Mouse (Mus musculus) heart, embryonic 12.5 days (tissue): Measurements from ENCODE around the gene Hist1h4k. TPM values are rescaled to one million over a fixed set of nuclear protein-coding genes. Genes with fewer than 3 reads are reported as not detected.
A peak's percentile ranks its signal among the peaks of the same experiment; 100 is the strongest.
"Not testable (repeated sequence)": the region's sequence is repeated elsewhere in the genome, so short reads cannot be mapped to it uniquely, and the experiment has no call there.

Experiments
- ATAC-seq: fragments of 200-750 bp; cut with Nextera tagmentation; 2 replicates; pipeline ENCODE4 v1.8.0; 2017; ENCODE audit warnings: moderate TSS enrichment, moderate library complexity; ENCODE audit not compliant: insufficient number of reproducible peaks, low FRiP score
- H3K27ac ChIP-seq: fragments of 300-500 bp; sonication (generic); 2 replicates; pipeline ENCODE4 v1.5.1; 2016; ENCODE audit warnings: mild to moderate bottlenecking, moderate library complexity; ENCODE audit not compliant: poor library complexity, severe bottlenecking
- H3K27me3 ChIP-seq: fragments of 300-500 bp; sonication (generic); replicated peaks from 2 replicates; pipeline ENCODE4 v1.6.1; 2016; ENCODE audit warnings: mild to moderate bottlenecking, moderate library complexity
- H3K36me3 ChIP-seq: fragments of 300-500 bp; sonication (generic); 2 replicates; pipeline ENCODE4 v1.6.1; 2016; ENCODE audit warnings: mild to moderate bottlenecking, moderate library complexity
- H3K4me1 ChIP-seq: fragments of 300-500 bp; sonication (generic); replicated peaks from 2 replicates; pipeline ENCODE4 v1.6.1; 2016; ENCODE audit warnings: mild to moderate bottlenecking
- H3K4me2 ChIP-seq: fragments of 300-500 bp; sonication (generic); 2 replicates; pipeline ENCODE4 v1.6.1; 2016; ENCODE audit warnings: mild to moderate bottlenecking, moderate library complexity
- H3K4me3 ChIP-seq: fragments of 300-500 bp; sonication (generic); 2 replicates; pipeline ENCODE4 v1.5.1; 2016; ENCODE audit warnings: mild to moderate bottlenecking
- H3K9ac ChIP-seq: fragments of 300-500 bp; sonication (generic); 2 replicates; pipeline ENCODE4 v1.6.1; 2016; ENCODE audit warnings: mild to moderate bottlenecking, moderate library complexity
- H3K9me3 ChIP-seq: fragments of 300-500 bp; sonication (generic); replicated peaks from 2 replicates; pipeline ENCODE4 v1.6.1; 2016; ENCODE audit warnings: mild to moderate bottlenecking, moderate library complexity
- WGBS: fragments of 180-500 bp; shearing (Covaris S2); methylation state at CpG from one replicate; pipeline ENCODE4 v1.1.7; 2016; 5-methylcytosine and 5-hydroxymethylcytosine counted together
- polyA plus RNA-seq: library from polyadenylated mRNA; unstranded; fragments of >200 nt; fragmentation: Nextera tagmentation; extraction: Ambion mirVana; gene quantifications from 2 replicates; pipeline ENCODE4 v1.2.1, GENCODE M21; 2016

The Hist1h4k gene
- polyA plus RNA-seq, 1 experiment from 2014 or later, result 0.80 TPM

DNA sequence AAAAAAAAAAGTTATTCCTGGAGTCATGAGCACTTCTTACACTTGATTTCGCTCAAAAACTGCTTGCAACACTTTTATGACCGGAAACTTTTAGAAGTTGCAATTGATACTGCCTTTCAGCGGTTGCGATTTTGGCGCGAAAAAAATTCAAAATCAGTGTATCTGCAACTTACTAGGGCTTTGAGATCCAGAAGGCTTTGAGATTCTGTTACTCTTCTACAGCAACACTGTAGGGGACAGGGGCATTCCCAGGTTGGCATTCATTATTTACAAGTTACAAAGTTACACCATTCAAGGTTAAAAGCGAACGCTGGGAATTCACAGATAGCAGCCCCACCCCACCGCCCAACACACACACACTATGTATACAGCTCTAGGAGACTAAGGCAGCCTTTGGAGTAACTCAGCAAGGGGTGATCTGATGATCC, 33.4 kb upstream of the Hist1h4k start:
- WGBS, result 3% methylated on average over 9 of the region's 9 CpGs
- Histone ChIP-seq H3K27me3 (no peaks in the 10 kb centered on the region), H3K27ac (peak overlapping the region; percentile 85), H3K9me3 (no peaks in the 10 kb centered on the region), H3K4me1 (peaks cover 33% of the 10 kb centered on the region), H3K36me3 (no peaks in the 10 kb centered on the region), H3K4me2 (peak overlapping the region; percentile 66), H3K4me3 (peak overlapping the region; percentile 37), H3K9ac (peak overlapping the region; percentile 64)
- ATAC-seq, result no peak

DNA sequence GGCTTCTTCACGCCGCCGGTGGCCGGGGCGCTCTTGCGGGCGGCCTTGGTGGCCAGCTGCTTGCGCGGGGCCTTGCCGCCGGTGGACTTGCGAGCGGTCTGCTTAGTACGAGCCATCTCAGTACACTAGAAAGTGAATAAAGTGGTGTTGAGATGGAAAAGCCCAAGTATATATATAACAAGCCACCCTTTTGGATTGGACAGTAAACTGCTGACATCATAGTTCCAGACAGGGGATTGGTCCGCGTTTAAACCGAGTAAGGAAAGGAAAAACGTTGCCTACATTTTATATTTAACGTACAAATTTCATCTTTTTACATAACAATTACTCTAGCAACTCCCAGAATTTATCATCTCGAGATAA, 32.9 kb upstream of the Hist1h4k start, which contains the start of gene Hist1h3i:
Gene Hist1h3i (minus strand): TSS at position 116 of the 363 bp plus-strand sequence.
- Histone ChIP-seq H3K4me3 (peak within 1 kb of the TSS; percentile 53), H3K4me2 (peak within 1 kb of the TSS; percentile 89), H3K27me3 (no peaks in the 10 kb centered on the region), H3K9ac (peak within 1 kb of the TSS; percentile 86), H3K9me3 (no peaks in the 10 kb centered on the region), H3K36me3 (no peaks in the 10 kb centered on the region), H3K27ac (peak within 1 kb of the TSS; percentile 89), H3K4me1 (peaks cover 31% of the 10 kb centered on the region)
- peak; percentile 76 for ATAC-seq
- WGBS, result 0% methylated on average over 13 of the region's 20 CpGs

GRCm38 (mm10) chr13:21782361-21783254, 32.3 kb upstream of the Hist1h4k start:
- WGBS, result 1% methylated on average over 22 of the region's 35 CpGs
- not testable (repeated sequence) for H3K27me3 ChIP-seq, H3K36me3 ChIP-seq, H3K9me3 ChIP-seq, ATAC-seq
- Histone ChIP-seq H3K4me1 (peaks cover 28% of the 10 kb centered on the region), H3K4me3 (peak overlapping the region; percentile 53), H3K27ac (peak overlapping the region; percentile 89), H3K4me2 (peak overlapping the region; percentile 89), H3K9ac (peak overlapping the region; percentile 86)

DNA sequence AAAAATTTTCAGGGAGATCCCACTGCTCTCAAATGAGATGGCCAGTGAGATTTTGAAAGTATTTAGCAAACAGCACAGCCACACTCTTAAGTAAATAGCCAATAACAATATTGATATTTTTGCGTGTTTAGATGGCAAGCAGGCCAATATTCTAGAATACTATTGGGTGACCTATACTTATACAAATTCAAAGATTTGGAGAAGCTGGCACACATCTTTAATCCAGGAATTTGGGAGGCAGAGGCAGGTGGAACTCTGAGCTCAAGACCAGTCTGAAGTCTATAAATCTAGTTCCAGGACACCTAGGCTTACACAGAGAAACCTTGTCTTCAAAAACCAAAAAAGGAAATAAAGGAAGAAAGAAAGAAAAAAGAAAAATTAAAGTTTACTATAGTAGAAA, 31.3 kb upstream of the Hist1h4k start:
- WGBS, result 91% methylated on average over 1 of the region's 1 CpGs
- Histone ChIP-seq H3K27me3 (no peaks in the 10 kb centered on the region), H3K9ac (no peak overlapping the region), H3K4me1 (peaks cover 28% of the 10 kb centered on the region), H3K27ac (no peak overlapping the region), H3K9me3 (no peaks in the 10 kb centered on the region), H3K36me3 (no peaks in the 10 kb centered on the region), H3K4me2 (no peak overlapping the region), H3K4me3 (no peak overlapping the region)
- no peak for ATAC-seq

- Histone ChIP-seq H3K4me1 (peaks cover 26% of the 10 kb centered on the region), H3K4me2 (peak overlapping the region; percentile 88; the same call in 1 of the 2 replicates), H3K27ac (no peak overlapping the region), H3K9me3 (no peaks in the 10 kb centered on the region), H3K9ac (no peak overlapping the region), H3K36me3 (no peaks in the 10 kb centered on the region), H3K27me3 (no peaks in the 10 kb centered on the region), H3K4me3 (peak overlapping the region; percentile 66)
- 42% methylated on average over 6 of the region's 6 CpGs for whole genome bisulfite sequencing
- no peak for ATAC-seq
These were observed 30.8 kb upstream of the Hist1h4k start for GRCm38 (mm10) chr13:21781021-21781555.

- peak; percentile 69; the same call in 1 of the 2 replicates for ATAC-seq
- no peaks in the 10 kb centered on the region for H3K9me3 ChIP-seq
- under 1% methylated on average over 44 of the region's 44 CpGs for WGBS
These were observed 29.7 kb upstream of the Hist1h4k start, which contains the start of gene Hist1h1b for GRCm38 (mm10) chr13:21779767-21780731. Hist1h1b (minus strand) TSS chr13:21780625.

DNA sequence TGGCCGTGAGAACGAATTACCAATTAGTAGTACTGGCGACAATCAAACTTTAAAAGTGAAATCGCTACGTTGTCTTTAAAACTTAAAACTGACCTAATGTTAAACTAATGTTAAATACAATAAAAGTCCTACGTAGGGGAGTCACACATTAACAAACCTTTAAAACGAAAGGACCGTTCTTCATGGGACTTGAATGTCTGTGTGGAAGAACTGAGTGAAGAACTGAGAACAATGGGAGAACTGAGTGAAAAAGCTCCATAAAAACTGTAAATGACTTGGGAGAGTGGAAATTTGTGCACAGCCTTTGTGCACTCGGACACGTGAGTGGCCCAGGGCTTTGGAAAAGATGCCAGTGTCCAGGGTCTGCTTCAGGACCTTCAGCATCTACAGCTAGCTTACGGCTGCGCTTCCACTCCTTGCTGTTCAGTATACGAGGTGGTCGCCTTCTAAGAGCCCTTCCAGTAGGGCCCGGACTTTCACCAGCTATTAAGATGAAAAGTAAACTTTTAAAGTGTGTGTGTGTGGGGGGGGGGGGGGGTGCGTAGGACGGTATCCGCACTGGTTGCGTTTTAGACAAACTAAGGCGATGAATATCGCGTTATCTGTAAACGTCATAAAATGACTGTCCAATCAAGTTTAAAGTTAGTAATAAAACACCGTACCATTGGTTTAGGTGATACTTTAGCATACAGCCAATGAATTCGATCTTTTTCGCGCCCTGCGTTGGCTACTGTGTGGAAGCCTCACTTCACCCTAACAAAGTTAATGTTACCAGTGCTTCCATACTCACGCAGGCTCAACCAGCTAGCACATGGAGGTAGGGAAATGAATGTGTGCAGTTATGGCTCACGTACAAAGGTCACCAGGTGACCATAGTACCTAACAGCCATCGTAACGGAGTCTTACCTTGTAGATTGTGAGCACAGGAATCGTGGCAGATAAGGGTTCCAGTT, 28.8 kb upstream of the Hist1h4k start:
- WGBS, result 8% methylated on average over 33 of the region's 33 CpGs
- H3K4me2 ChIP-seq, result peak overlapping the region; percentile 88
- peaks cover 19% of the 10 kb centered on the region for H3K4me1 ChIP-seq
- peak; percentile 80 for ATAC-seq
- H3K9me3 ChIP-seq, result no peaks in the 10 kb centered on the region
- H3K36me3 ChIP-seq, result no peaks in the 10 kb centered on the region
- peak overlapping the region; percentile 93 for H3K9ac ChIP-seq
- H3K27ac ChIP-seq, result peak overlapping the region; percentile 91
- H3K4me3 ChIP-seq, result peak overlapping the region; percentile 66
- no peaks in the 10 kb centered on the region for H3K27me3 ChIP-seq

More at GRCm38 (mm10) chr13:21779767-21780731, 29.7 kb upstream of the Hist1h4k start, which contains the start of gene Hist1h1b:
- Histone ChIP-seq H3K27ac (peak within 1 kb of the TSS; percentile 91), H3K4me3 (peak within 1 kb of the TSS; percentile 66), H3K27me3 (no peaks in the 10 kb centered on the region), H3K4me2 (peak within 1 kb of the TSS; percentile 88), H3K9ac (peak within 1 kb of the TSS; percentile 93), H3K4me1 (peaks cover 23% of the 10 kb centered on the region), H3K36me3 (no peaks in the 10 kb centered on the region)

- whole genome bisulfite sequencing, result 92% methylated on average over 1 of the region's 1 CpGs
- no peak overlapping the region for H3K4me3 ChIP-seq
These were observed 5.4 kb upstream of the Hist1h4k start for GRCm38 (mm10) chr13:21755707-21756106.

DNA sequence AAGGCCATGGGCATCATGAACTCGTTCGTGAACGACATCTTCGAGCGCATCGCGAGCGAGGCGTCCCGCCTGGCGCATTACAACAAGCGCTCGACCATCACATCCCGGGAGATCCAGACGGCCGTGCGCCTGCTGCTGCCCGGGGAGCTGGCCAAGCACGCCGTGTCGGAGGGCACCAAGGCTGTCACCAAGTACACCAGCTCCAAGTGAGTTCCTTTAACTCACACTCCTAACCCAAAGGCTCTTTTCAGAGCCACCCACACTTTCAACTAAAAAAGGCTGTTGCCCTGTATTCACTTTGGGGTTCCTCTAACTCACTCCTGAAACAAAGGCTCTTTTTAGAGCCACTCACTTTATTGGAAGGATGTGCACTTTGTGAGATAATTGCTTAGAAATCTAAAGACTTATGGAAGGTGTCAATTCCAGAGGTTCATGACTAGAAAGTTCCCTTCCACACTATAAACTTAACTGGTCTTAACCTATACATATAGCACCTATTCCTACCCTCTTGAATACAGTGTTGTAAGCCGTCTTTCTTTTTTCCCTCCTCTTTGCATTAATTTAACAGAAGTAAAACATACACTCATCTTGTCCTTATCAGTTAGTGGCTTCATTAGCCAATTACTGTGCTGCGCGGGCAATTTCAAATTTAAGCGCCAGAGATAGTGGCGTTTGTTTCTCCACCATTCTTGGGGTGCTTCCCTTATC, 4.1 kb upstream of the Hist1h4k start:
- ATAC-seq, result 0 out of 2 replicates have a peak, but pooled peaks have one; percentile 2
- Histone ChIP-seq H3K4me2 (peak overlapping the region; percentile 86), H3K4me1 (peaks cover 11% of the 10 kb centered on the region), H3K4me3 (peak overlapping the region; percentile 58), H3K9ac (peak overlapping the region; percentile 78), H3K27ac (peak overlapping the region; percentile 96)
- under 1% methylated on average over 18 of the region's 26 CpGs for WGBS
- not testable (repeated sequence) for H3K36me3 ChIP-seq, H3K9me3 ChIP-seq, H3K27me3 ChIP-seq

More at GRCm38 (mm10) chr13:21755707-21756106, 5.4 kb upstream of the Hist1h4k start:
- no peaks in the 10 kb centered on the region for H3K27me3 ChIP-seq
- H3K4me1 ChIP-seq, result peaks cover 9% of the 10 kb centered on the region
- no peak overlapping the region for H3K9ac ChIP-seq
- no peak overlapping the region for H3K4me2 ChIP-seq
- H3K36me3 ChIP-seq, result no peaks in the 10 kb centered on the region
- no peak overlapping the region for H3K27ac ChIP-seq
- H3K9me3 ChIP-seq, result no peaks in the 10 kb centered on the region
- ATAC-seq, result no peak
